Mouse (Mus musculus) layer of hippocampus, postnatal 14 days (tissue): ENCODE measurements around the gene Nt5e. TPM values are rescaled to one million over a fixed set of nuclear protein-coding genes. Genes with fewer than 3 reads are reported as not detected.
"Not testable (repeated sequence)": the region's sequence is repeated elsewhere in the genome, so short reads cannot be mapped to it uniquely, and the experiment has no call there.

ENCODE experiments used
- DNase-seq, 2 experiments: peaks; one replicate each; pipeline ENCODE4 v3.0.0; 2021 to 2022; ENCODE audit warnings: low spot score in 2 of 2, mixed read lengths in 1 of 2
- long read RNA-seq, 2 experiments: library from polyadenylated mRNA; stranded (forward); transcript quantifications; one replicate each; pipeline ENCODE4 v2.0.0; 2021
- total RNA-seq, 2 experiments: library from RNA; stranded (reverse); gene quantifications; 2 replicates each; pipeline ENCODE4 v1.2.3; 2021

The Nt5e gene
- 1 to 10 TPM; 3.8 to 4.6 TPM for total RNA-seq
- long read RNA-seq, experiment 1, partial matches to known transcripts = 1 of 3 reads
- long read RNA-seq, experiment 1, other reads (novel, unspliced or antisense) = 0 of 3 reads
- long read RNA-seq, experiment 2, partial matches to known transcripts = 0 of 2 reads
- long read RNA-seq, experiment 2, other reads (novel, unspliced or antisense) = 0 of 2 reads

DNA sequence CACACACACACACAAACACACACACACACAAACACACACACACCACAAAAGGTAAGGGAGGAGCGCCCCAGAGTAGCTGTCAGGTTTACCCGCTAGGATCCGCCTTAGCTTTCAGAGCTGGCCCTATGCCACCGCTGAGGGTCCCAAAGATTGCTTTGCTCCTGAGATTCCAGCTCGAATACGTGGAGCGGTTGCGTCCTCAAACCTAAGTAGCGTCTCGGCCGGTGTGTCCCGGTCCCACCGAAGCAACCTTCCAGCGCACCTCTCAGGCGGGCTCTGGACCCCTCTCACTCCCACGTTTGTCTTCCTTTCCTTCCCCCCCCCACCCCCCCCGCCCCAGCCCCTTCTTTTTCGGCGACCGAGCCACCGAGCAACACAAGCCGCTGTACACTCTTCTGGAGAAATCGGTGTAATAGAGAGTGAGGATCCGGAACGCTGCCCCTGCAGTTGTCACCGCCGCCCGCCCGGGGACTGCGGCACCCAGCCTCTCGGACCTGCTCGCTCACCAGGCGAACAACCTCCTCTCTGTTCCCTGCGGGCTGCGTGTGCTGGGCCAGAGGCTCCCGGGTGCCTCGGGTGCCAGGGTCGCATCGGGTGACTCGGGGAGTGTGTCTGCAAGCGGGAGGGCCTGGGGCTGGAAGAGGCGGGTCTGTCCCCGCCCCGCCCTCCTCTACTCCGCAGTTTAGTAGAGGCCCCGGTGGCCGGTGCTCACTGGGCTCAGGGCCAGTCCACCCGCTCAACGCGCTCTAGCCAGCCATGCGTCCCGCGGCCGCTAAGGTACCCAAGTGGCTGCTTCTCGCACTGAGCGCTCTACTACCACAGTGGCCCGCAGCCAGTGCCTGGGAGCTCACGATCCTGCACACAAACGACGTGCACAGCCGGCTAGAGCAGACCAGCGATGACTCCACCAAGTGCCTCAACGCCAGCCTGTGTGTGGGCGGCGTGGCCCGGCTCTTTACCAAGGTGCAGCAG is at the start of gene Nt5e:
Gene Nt5e (plus strand): TSS at position 268 of the 972 bp plus-strand sequence.
- DNase-seq = peak; percentile 61 to 62

DNA sequence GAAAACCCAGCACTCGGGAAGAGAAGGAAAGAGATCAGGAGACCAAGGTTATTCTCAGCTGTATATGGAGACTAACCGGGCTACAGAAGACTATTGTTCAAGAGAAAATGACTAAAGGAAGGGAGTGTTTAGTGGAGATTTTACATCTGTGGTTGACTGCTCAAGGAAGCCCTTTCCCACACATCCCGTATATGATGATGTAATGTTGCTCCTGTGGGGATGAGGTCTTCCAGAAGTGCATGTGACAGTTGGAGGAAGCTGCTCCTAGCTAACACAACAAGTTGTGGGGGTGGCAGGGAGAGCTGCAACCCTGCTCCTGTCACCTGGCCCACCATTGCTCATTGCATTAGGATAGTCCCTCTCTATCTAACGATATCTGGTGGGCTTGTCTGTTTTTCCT is 49.4 kb upstream of the Nt5e start:
- no peak for DNase-seq

DNA sequence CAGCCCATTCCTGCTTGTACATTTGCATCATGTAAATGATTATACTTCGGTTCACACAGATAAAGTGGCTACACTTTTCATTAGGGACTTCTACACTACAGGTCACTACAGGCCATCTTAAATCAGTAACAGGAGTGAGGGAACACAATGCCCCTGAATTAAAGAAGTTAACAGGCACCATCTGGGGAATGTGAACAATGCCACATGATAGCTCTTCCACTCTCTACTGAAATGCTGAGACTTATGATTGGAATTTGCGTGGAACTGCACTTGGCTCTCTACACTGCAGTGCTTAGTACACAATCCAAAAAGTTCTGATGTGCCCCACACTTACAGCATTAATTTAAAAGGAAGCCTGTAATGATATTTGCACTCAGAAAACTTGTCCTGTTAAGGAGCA is 47.3 kb upstream of the Nt5e start:
- no peak for DNase-seq

DNA sequence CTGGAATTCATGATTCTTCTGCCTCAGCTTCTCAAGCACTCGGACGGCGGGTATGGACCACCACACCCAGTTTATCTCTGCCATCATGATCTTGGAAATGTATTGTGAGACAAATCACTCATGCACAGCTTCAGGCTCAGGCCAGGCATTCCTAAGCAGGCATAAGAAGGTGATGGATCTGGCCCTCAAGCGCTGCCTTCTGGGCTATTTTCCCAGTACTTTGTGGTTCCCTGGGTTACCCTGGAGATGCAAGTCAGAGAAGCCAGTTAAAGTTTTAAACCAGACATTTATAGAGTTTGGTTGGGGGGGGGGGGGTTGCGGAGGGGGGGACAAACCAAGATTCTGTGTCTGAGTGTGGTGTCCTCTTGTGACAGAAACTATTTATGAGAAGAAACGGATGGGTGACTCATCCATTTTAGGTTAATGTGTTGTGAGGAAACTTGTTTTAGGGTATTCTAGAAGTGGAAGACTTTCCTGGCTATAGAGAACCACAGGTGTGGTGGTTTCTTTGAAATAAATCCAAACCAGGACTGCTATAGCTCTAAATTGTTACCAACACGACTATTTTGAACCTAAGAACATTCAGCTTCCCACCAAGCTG is 37.3 kb upstream of the Nt5e start:
- no peak for DNase-seq

DNA sequence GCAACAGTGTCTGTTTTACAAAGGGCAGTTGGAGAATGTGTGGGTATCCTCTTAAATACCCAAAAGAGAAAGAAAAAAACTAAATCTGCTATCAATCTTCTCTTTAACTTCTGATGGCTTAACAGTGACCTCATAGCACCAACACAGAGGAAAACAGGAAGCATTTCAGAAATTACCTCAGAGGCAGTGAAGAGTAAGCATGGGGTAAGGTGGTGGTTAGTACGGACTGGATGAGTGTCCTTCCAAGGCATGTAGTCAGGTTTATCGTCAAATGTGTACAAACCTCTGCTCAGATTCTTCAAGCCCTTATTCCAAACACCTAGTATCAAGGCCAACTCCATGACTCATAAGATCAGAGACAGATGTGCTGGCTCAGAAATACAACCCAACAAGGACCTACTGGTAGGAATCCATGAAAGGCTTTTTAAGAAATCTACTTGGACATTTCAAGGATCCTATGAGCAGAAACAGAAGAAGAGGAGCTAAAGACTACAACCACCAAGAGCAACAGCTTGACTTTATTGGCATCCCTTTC is 34.1 kb upstream of the Nt5e start:
- no peak for DNase-seq

DNA sequence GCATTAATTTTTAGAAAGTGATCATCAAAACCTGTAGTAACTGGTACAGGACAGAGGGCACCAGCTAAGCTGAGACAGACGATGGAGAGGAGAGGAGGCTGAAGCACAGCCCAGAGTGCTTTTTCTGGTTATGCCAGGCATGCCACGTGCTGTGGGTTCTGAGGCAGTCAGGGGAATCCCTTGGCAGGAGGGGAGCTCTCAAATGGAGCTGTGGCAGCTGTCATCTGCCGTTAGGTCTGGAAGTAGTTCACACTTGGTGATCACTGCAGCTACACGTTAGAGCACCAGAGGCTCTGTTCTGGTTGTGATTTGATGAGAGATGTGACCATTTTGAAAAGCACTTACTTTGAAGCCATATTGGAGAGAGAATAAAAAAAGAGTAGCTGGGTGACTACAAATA is 31.2 kb upstream of the Nt5e start:
- DNase-seq = peak; percentile 42 to 71

DNA sequence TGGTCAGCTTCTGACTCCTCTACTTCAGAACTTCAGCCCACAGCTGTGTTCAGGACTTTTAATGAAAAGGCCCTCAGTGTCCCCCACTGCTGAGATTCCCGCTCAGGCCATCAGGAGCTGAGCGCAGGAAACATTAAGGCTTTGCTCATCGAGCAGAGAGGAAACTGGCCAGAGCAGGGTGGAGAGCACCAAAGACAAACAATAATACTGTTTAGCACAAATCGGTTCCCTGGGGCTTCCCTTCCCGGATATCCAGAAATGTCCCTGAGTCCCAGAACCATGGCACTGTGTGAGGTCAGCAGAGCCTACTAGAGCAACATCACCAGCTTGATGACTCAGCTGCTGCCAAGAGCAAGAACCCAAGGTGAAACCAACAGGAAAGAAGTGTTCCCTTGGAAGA is 30.7 kb upstream of the Nt5e start:
- DNase-seq = no peak

DNA sequence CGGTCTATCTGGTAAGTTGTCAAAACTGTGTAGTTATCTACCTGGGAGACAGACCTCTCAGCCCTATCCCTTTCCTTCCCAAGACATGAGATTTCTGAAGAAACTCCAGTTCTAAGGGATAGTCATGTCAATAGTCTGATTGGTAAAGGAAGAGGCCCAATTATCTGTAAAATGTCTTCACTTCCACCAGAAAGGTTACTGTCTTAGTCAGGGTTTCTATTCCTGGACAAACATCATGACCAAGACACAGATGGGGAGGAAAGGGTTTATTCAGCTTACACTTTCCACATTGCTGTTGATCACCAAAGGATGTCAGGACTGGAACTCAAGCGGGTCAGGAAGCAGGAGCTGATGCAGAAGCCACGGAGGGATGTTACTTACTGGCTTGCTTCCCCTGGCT is 29.8 kb upstream of the Nt5e start:
- DNase-seq = not testable (repeated sequence)

DNA sequence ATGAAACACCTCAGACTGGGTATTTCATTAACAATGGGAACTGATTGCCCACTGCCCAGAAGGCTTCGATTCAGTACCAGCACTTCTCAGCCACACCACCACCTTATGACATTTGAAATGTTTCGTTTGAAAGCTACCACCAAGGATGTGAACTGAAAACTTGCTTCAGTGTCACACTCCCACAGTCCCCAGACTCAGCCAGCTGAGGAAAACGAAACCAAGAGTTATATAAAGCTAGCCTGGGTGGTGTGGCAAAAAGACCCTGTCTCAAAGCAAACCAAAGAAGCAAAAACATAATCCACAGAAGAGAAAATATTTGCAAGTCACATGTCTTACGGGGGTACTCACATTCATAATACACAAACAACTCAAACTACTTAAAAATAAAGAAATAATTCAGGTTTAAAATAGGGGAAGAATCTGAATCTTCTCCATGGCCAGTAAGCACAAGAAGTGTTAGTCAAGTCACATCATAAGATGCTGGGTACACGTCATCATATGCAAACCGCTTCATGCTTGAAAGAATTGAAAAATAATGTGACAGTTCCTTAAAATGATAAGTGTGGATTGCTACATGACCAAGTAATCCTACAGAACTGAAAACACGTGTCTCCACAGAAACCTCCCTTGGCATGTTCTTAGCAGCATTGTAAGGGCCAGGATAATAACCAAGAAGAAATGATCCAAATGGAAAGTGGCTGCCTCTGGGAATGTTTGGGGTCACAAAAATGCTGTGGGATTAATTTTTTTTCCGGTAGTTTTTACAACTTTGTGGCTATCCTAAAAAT is 28.9 kb upstream of the Nt5e start:
- no peak for DNase-seq

DNA sequence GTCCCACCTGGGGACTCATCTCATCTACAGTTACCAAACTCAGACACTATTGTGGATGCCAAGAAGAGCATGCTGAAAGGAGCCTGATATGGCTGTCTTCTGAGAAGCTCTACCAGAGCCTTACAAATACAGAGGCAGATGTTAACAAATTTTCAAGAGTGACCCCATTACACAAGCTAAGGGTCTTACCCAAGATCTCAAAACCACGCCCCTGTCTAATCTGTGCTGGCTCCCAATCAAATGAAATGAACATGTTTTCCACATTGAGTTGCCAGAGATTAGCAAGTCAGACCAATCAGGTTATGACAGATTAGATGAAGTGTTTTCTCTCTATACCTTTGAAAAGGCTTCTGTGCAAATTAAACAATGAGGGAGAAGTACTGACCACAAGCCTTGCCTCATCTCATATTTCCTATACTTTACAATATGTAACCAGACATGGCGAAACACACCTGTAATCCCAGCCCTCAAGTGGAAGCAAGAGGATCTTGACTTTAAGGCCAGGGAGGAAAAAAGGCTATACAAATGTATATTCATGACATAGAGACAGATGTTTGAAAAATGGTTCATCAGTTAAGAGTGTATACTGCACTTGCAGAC is 19.9 kb upstream of the Nt5e start:
- no peak for DNase-seq

DNA sequence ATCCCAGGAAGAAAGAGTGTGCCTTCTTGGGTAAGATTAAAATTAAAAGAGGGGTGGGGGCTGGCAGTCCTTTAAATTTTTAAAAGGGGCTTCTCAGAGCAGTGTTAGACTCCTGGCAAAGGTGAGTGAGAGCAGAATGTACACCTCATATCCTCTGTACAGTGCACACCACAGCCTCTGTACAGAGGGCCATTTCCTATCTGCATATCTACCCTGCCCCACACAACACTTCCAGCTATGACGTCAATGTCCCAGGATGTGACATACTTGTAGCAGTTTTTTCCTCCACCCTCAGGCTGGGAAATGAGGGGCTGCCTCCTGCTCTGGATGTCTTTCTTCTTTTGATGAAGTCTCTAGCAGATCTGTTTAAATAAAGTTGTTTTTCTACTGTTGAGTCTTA is 17.9 kb upstream of the Nt5e start:
- no peak for DNase-seq

DNA sequence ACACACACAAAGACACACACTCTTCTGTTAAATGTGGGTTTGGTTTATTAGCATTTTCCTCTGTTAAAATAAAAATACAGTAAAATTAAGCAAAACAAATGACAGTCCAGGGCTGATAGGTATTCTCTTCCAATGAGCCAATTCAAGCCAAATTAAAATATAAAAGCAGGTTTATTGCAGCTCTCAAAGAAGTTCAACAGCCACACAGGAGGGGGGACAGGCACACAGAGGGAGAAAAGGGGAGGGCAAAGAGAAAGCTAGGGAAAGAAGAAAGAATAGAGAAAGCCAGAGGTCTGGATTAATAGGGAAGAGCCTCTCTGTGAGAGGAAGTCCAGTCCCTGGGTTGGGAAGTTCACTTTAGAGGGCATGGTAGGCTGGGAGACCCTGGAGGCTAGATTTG is 7.8 kb upstream of the Nt5e start:
- DNase-seq = no peak

DNA sequence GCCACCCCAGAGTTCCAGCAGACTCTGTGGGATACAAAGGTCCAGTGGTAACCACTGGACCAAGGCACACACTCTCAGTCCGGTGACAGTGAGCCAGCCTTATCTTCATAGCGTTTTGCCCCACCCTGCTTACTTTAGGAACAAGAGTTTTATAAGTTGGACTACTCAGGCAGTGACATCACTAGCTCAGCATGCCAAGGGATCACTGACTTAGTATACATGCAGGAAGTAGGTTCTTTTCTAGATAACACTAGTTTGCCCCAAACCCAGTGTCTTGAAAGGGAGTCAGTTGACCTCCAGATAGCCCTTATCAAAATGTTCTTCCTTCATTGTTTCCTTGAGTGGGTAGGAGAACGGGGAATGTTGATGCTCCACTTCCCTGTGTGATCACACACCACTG is 2.4 kb upstream of the Nt5e start:
- DNase-seq = no peak

DNA sequence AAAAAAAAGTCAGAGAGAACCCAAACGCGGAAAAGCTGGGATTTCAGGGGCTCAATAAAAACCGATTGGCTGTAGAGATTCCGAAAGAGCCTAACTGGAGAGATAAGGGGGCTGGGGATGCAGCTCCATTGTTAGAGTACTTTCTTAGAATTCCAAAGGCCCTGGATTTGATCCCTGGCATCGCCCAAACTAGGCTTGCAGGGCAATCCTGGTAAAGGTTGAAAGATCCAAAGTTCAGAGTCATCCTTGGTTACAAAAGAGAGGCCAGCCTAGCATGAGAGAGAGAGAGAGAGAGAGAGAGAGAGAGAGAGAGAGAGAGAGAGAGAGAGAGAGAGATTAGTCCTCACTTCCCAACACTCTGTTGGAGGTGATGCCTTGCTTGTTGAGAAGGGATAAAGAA is 1.7 kb downstream of the Nt5e start:
- no peak for DNase-seq

DNA sequence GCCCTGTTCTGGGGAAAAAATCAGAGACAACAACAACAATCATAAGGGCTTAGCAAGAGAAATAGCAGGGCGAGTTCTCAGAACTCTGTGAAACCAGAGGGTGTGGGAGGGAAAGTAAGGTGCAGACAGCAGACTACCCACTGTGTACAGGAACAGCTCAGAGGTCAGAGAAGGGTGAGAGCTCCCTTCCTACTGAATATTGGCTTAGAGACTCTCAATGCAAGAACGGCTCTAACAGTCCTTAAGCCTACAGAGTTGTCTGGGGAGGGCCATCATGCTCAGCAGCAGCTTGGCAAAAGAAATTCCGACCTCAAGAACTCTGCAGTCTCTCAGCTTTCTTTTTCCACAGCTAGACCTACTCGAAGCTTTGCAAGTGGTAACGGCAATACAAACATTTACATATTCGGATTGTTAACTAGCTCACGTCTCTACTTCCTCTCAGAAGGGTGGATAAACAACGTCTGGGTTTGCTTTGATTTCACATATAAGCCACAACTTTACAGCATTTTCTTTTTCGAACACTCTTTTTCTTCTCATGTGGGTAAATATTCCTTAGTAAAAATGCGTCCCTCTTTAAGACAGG is 2.3 kb downstream of the Nt5e start:
- DNase-seq = no peak

DNA sequence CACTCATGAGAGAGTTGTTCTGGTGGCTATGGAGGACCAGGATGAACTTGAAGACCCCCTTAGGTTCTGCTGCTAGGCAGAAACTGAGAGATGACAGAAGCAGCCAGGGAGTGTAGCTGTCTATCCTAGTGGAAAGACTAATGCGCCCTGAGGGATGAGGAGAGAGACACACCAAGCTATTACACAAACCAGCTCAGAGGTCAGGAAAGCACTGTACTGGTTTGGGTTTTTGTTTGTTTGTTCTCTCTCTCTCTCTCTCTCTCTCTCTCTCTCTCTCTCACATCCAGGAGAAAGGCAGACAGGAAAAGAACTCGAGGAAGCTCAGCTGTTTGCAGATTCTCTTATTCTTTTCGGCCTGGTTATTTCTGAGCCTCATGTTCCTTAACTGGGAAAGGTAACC is 3.3 kb downstream of the Nt5e start:
- no peak for DNase-seq

DNA sequence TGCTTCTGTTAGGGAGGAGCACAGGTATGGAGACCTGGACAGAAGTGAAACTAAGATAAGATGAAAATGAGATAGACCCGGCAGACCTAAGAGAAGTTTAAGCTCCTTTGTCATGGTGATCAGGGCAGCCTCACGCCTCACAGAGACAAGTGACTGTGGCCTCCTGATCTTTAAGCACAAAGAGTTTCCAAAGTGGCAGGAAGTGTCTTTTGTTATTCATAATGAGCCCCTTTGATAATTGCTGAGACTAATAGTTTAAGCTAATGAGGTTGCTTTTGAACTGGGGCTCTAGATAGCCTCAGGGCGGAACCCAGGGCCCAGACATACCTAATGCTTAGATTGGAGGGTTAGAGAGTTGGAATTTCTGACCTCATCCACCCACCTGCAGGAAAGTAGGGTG is 5.5 kb downstream of the Nt5e start:
- no peak for DNase-seq

DNA sequence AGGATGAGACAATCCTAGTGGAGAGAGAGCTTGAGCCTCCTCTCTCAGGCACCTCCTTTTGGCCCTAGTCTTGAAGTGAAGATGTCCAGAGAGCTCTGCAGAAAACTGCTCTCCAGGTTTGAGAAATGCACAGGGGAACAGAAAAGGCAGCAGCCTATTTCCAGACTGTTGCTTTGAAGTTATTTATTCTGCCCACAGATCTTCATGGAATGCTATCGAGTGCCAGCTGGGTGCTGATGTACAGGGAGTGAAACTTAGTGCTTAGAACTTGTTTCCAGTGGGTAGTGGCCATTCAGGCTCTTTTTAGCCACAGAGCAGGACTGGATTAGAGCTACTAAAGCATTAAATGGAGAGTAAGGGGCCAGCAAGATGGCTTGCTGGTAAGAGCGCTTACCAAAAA is 8.8 kb downstream of the Nt5e start:
- no peak for DNase-seq

DNA sequence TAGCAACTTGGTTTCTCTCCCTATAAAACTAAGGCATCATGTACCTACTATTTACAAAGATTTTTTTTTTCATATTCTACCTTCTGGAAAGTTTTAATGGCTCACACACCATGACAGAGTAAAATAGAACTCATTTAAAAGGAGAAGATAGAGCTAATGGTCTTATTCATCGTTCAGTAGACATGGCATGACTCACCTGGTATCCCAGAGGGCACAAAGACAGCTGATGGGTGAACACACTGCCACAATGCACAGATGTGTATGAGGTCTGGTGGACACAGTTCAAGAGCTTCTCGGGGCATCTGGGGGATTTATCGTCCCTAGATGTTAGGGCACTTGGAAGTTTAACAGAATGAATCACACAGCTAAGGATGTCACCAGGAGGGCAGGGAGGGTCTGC is 13.8 kb downstream of the Nt5e start:
- no peak for DNase-seq

DNA sequence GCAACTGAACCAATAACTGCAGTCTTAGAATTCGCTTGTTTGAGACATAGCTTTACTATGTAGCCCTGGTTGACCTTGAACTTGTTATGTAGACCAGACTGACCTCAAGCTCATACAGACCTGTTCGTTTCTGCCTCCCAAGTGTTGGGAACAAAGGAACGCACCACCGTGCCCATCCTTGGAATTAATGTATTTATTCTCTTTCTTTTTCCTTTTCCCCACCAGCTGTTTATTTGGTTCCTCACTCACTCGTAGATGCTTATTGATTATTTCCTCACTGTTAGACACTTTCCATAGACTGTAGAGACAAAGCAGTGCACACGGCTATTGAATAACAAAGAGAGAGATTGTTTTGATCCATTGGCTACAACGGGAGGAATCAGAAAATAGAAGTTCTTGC is 15.2 kb downstream of the Nt5e start:
- DNase-seq = no peak
